Mouse (Mus musculus) adrenal gland, adult 8-10 months (tissue): Measurements from ENCODE around the gene Vmn1r173. TPM values are rescaled to one million over a fixed set of nuclear protein-coding genes. Genes with fewer than 3 reads are reported as not detected.
"Not testable (repeated sequence)": the region's sequence is repeated elsewhere in the genome, so short reads cannot be mapped to it uniquely, and the experiment has no call there.

Experiments used
- DNase-seq: peaks from one replicate; pipeline ENCODE4 v3.0.0; 2022
- total RNA-seq, 4 experiments: library from RNA; stranded (reverse); gene quantifications; 2 replicates each; pipeline ENCODE4 v1.2.4; 2022

Vmn1r173 gene
- not detected for total RNA-seq

- not testable (repeated sequence) for DNase-seq
These were observed at the start of gene Vmn1r173 for GRCm38 (mm10) chr7:23700403-23700802. Gene Vmn1r173 (plus strand): TSS chr7:23700703.

- no peak for DNase-seq
These were observed 42.5 kb upstream of the Vmn1r173 start, which contains the start of gene Vmn1r172 for GRCm38 (mm10) chr7:23658016-23658415. Gene Vmn1r172 (plus strand): TSS chr7:23658316.

- DNase-seq, result not testable (repeated sequence)
These were observed 51.5 kb downstream of the Vmn1r173 start, which contains the start of gene Vmn1r174 for GRCm38 (mm10) chr7:23751970-23752369. Gene Vmn1r174 (plus strand): TSS chr7:23752270.

Other genes starting within 250 kb of the Vmn1r173 start
- gene Vmn1r167, start 193.5 kb upstream of the Vmn1r173 start, total RNA-seq, result not detected
- not detected for gene Vmn1r168, start 161.0 kb upstream of the Vmn1r173 start, total RNA-seq
- gene Vmn1r169, start 125.2 kb upstream of the Vmn1r173 start, total RNA-seq, result not detected
- not detected for gene Vmn1r170, start 94.5 kb upstream of the Vmn1r173 start, total RNA-seq
- gene Vmn1r171, start 70.0 kb upstream of the Vmn1r173 start, total RNA-seq, result not detected
- gene Vmn1r172, start 42.4 kb upstream of the Vmn1r173 start, total RNA-seq, result not detected
- not detected for gene Vmn1r174, start 51.6 kb downstream of the Vmn1r173 start, total RNA-seq
- gene Vmn1r175, start 109.9 kb downstream of the Vmn1r173 start, total RNA-seq, result not detected
- gene Vmn1r176, start 136.7 kb downstream of the Vmn1r173 start, total RNA-seq, result not detected
- gene Vmn1r177, start 165.7 kb downstream of the Vmn1r173 start, total RNA-seq, result not detected
- gene Vmn1r178, start 191.3 kb downstream of the Vmn1r173 start, total RNA-seq, result not detected
- gene Vmn1r179, start 226.3 kb downstream of the Vmn1r173 start, total RNA-seq, result not detected
- gene Vmn1r180, start 249.9 kb downstream of the Vmn1r173 start, total RNA-seq, result not detected